Mouse (Mus musculus) midbrain, postnatal 0 days (tissue): ENCODE data around the gene Srrd. TPM values are rescaled to one million over a fixed set of nuclear protein-coding genes. Genes with fewer than 3 reads are reported as not detected.

Experiments used
- ATAC-seq: fragments of 200-750 bp; cut with Nextera tagmentation; 2 replicates; pipeline ENCODE4 v1.8.0; 2017; ENCODE audit warnings: moderate number of reproducible peaks, mild to moderate bottlenecking, moderate TSS enrichment, moderate library complexity; ENCODE audit not compliant: low FRiP score
- DNase-seq: peaks from one replicate; pipeline ENCODE4 v3.0.0-alpha.2; 2015; ENCODE audit warnings: low spot score
- H3K27ac ChIP-seq: fragments of 300-500 bp; sonication (generic); 2 replicates; pipeline ENCODE4 v1.5.1; 2014; ENCODE audit warnings: low read depth, mild to moderate bottlenecking, low read length, mixed read lengths
- H3K27me3 ChIP-seq: fragments of 300-500 bp; sonication (generic); 2 replicates; pipeline ENCODE4 v1.6.1; 2014; ENCODE audit warnings: low read length, control low read depth, mixed read lengths; ENCODE audit not compliant: insufficient read depth
- H3K36me3 ChIP-seq: fragments of 300-500 bp; sonication (generic); 2 replicates; pipeline ENCODE4 v1.6.1; 2014; ENCODE audit warnings: low read length, control low read depth, mixed read lengths; ENCODE audit not compliant: insufficient read depth
- H3K4me1 ChIP-seq: fragments of 300-500 bp; sonication (generic); 2 replicates; pipeline ENCODE4 v1.6.1; 2014; ENCODE audit warnings: mild to moderate bottlenecking, control low read depth, antibody characterized with exemption, low read length, mixed read lengths; ENCODE audit not compliant: insufficient read depth
- H3K4me2 ChIP-seq: fragments of 300-500 bp; sonication (generic); 2 replicates; pipeline ENCODE4 v1.6.1; 2014; ENCODE audit warnings: low read depth, mild to moderate bottlenecking, low read length, mixed read lengths; ENCODE audit not compliant: poor library complexity, severe bottlenecking
- H3K4me3 ChIP-seq: fragments of 300-500 bp; sonication (generic); 2 replicates; pipeline ENCODE4 v1.5.1; 2014; ENCODE audit warnings: low read depth, mild to moderate bottlenecking, low read length, moderate library complexity
- H3K9ac ChIP-seq: fragments of 300-500 bp; sonication (generic); replicated peaks from 2 replicates; pipeline ENCODE4 v1.6.1; 2014; ENCODE audit warnings: mild to moderate bottlenecking, low read length, moderate library complexity, mixed read lengths; ENCODE audit not compliant: poor library complexity, severe bottlenecking
- H3K9me3 ChIP-seq: fragments of 300-500 bp; sonication (generic); 2 replicates; pipeline ENCODE4 v1.6.1; 2016; ENCODE audit warnings: low read length, control low read depth
- CTCF ChIP-seq: IDR thresholded peaks from 2 replicates; pipeline ENCODE4 v1.5.1; 2016; ENCODE audit warnings: antibody characterized with exemption, mild to moderate bottlenecking
- WGBS: fragments of 180-500 bp; shearing (Covaris S2); extraction: QIAGEN DNeasy Blood & Tissue Kit; methylation state at CpG from one replicate; pipeline ENCODE4 v1.1.7; 2014; 5-methylcytosine and 5-hydroxymethylcytosine counted together
- polyA plus RNA-seq: library from polyadenylated mRNA; unstranded; fragments of >200 nt; fragmentation: Nextera tagmentation; extraction: Ambion mirVana; gene quantifications from 2 replicates; pipeline ENCODE4 v1.2.1, GENCODE M21; 2015
- total RNA-seq: library from RNA; depleted of rRNA; stranded (reverse); fragments of >200 nt; gene quantifications from 2 replicates; pipeline ENCODE4 v1.2.3, GENCODE M21; 2014; rRNA removed

The Srrd gene
- total and polyA plus RNA-seq, 2 experiments from 2014 or later: 49.0 to 60.5 TPM

DNA sequence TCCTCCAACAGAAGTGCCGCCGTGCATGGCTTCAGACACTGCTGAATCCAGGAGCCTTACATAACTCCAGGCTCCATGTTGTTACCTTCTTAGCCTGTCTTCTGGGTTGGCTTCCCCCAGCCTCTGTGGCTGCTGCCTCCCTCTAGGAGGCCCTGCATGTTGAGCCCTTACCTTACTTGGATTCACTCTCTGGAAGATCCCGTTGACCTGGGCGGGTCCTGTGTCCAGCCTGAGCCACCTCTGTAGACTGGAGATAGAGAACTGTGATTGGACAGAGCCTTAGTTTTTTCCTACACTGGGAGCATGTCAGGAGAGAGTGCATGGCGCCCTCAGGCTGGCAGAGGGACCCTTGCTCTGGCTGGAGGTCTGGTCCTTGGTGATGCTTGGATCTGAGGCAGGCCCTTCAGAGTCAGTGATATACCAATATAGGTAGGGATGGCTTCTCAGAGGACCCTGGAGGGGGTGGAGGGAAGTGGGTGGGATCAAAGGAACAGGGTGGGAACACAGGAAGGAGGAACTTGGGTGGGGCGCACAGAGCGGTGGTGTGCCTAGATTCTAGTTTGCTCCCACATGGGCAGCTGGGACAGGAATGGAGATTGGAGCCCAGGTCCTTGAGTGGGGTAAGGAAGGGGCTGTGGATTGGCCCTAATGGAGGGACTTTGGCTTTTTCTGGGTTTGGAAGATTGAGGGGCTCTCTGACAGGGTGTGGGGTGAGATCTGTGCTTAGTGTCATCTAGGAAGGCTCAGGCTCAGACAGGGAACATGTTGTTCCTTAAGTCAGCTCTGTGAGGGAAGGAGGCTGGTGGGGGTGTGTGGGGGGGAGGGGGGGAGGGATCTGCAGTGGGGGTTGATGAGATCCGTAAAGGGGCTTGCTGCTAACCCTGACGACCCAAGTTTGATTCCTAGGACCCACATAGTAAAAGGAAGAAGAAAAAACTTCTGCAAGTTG is 54.4 kb downstream of the Srrd start:
- ATAC-seq (no peak), DNase-seq (no peak)
- Histone ChIP-seq H3K4me2 (no peak overlapping the region), H3K4me1 (no peaks in the 10 kb centered on the region), H3K9me3 (no peaks in the 10 kb centered on the region), H3K27me3 (no peaks in the 10 kb centered on the region), H3K4me3 (no peak overlapping the region), H3K36me3 (no peaks in the 10 kb centered on the region), H3K27ac (no peak overlapping the region), H3K9ac (no peak overlapping the region)
- TF ChIP-seq CTCF: no peak
- WGBS: 78% methylated on average over 9 of the region's 9 CpGs

DNA sequence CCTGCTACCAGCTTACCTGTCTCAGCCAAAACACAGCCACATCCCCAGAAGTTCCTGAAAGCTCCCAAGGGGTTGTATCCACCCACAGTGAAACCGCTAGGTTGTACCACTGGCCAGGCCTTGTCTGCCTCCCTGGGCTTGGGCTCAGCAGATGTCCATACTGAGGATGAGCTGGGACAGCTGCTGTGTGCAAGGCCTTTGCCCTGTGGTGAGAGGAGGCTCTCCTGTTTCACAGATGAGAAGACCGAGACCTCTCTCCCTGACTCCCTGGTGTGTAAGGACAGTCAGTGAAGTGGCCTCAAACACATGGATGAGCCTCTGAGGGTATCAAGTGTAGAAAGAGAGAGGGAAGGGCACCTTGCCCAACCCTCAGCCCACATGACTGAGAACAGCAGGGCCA is 55.2 kb downstream of the Srrd start:
- no peak overlapping the region for H3K9ac ChIP-seq
- no peaks in the 10 kb centered on the region for H3K27me3 ChIP-seq
- no peak for ATAC-seq
- no peak overlapping the region for H3K4me3 ChIP-seq
- no peak overlapping the region for H3K27ac ChIP-seq
- no peaks in the 10 kb centered on the region for H3K36me3 ChIP-seq
- H3K4me2 ChIP-seq: no peak overlapping the region
- WGBS: 93% methylated on average over 2 of the region's 2 CpGs
- H3K9me3 ChIP-seq: no peaks in the 10 kb centered on the region
- no peak for DNase-seq
- H3K4me1 ChIP-seq: no peaks in the 10 kb centered on the region
- TF ChIP-seq CTCF: no peak

Other genes with a start within 250 kb of the Srrd start
- 1.6 and 2.4 TPM in 2 replicates for gene Cryba4, start 90.5 kb downstream of the Srrd start, total RNA-seq
- gene Cryba4, start 90.5 kb downstream of the Srrd start, polyA plus RNA-seq: 2.5 and 2.9 TPM in 2 replicates
- 7.2 and 11.5 TPM in 2 replicates for gene Crybb1, start 87.2 kb downstream of the Srrd start, total RNA-seq
- 13.1 and 13.2 TPM in 2 replicates for gene Crybb1, start 87.2 kb downstream of the Srrd start, polyA plus RNA-seq
- gene Tpst2, start 66.3 kb downstream of the Srrd start, total RNA-seq: 37.3 and 41.1 TPM in 2 replicates
- gene Tpst2, start 66.3 kb downstream of the Srrd start, polyA plus RNA-seq: 37.1 and 37.8 TPM in 2 replicates
- 19.8 and 20.8 TPM in 2 replicates for gene Tfip11, start 16.7 kb downstream of the Srrd start, total RNA-seq
- 27.4 and 29.0 TPM in 2 replicates for gene Tfip11, start 16.7 kb downstream of the Srrd start, polyA plus RNA-seq
- gene Hps4, start within 50 bp of the Srrd start, total RNA-seq: 34.9 and 41.1 TPM in 2 replicates
- 36.1 and 36.4 TPM in 2 replicates for gene Hps4, start within 50 bp of the Srrd start, polyA plus RNA-seq
- not detected in 2 replicates for gene Gm6583, start 13.0 kb upstream of the Srrd start, total RNA-seq
- 0.12 TPM in 1 of 2 replicates, not detected in the other for gene Gm6583, start 13.0 kb upstream of the Srrd start, polyA plus RNA-seq
- 167 and 192 TPM in 2 replicates for gene Asphd2, start 51.8 kb upstream of the Srrd start, total RNA-seq
- 153 and 162 TPM in 2 replicates for gene Asphd2, start 51.8 kb upstream of the Srrd start, polyA plus RNA-seq
- not detected in 2 replicates for gene Gm6588, start 106.4 kb upstream of the Srrd start, total RNA-seq
- gene Gm6588, start 106.4 kb upstream of the Srrd start, polyA plus RNA-seq: 0.29 and 0.39 TPM in 2 replicates
- 101 and 115 TPM in 2 replicates for gene Sez6l, start 234.1 kb upstream of the Srrd start, total RNA-seq
- 60.7 and 65.7 TPM in 2 replicates for gene Sez6l, start 234.1 kb upstream of the Srrd start, polyA plus RNA-seq